Mouse (Mus musculus): ENCODE measurements around the gene Gal3st1.
"Not testable (repeated sequence)": the region's sequence is repeated elsewhere in the genome, so short reads cannot be mapped to it uniquely, and the experiment has no call there.

Gene Gal3st1

GRCm38 (mm10) chr11:3982275-3983209 is 894 bp upstream of the Gal3st1 start:
- no peak for DNase-seq (ENCODE audit: low spot score in 2 of 2)

GRCm38 (mm10) chr11:3983863-3984745 is 668 bp downstream of the Gal3st1 start:
- DNase-seq (ENCODE audit: low spot score in 2 of 2), result no peak

GRCm38 (mm10) chr11:3989748-3990147 is 6.3 kb downstream of the Gal3st1 start:
- DNase-seq (ENCODE audit: low spot score in 2 of 2), result no peak

- no peak for DNase-seq (ENCODE audit: low spot score in 2 of 2)
Measured at GRCm38 (mm10) chr11:3993132-3993531, 9.7 kb downstream of the Gal3st1 start.

GRCm38 (mm10) chr11:3993914-3994313 is 10.5 kb downstream of the Gal3st1 start:
- DNase-seq (ENCODE audit: low spot score in 2 of 2), result no peak

GRCm38 (mm10) chr11:3995511-3995910 is 12.1 kb downstream of the Gal3st1 start:
- no peak for DNase-seq (ENCODE audit: low spot score in 2 of 2)

- no peak for DNase-seq (ENCODE audit: low spot score in 2 of 2)
Measured at GRCm38 (mm10) chr11:3996840-3997239, 13.4 kb downstream of the Gal3st1 start.

- DNase-seq (ENCODE audit: low spot score in 2 of 2), result no peak
Measured at GRCm38 (mm10) chr11:3997978-3998720, 14.7 kb downstream of the Gal3st1 start.

GRCm38 (mm10) chr11:3999547-3999946 is 16.1 kb downstream of the Gal3st1 start:
- no peak for DNase-seq (ENCODE audit: low spot score in 2 of 2)

- DNase-seq (ENCODE audit: low spot score in 2 of 2), result peak; percentile 53 to 59
Measured at GRCm38 (mm10) chr11:4001603-4002002, 18.2 kb downstream of the Gal3st1 start.

GRCm38 (mm10) chr11:4005220-4005805 is 21.9 kb downstream of the Gal3st1 start:
- no peak for DNase-seq (ENCODE audit: low spot score in 2 of 2)

GRCm38 (mm10) chr11:4006462-4006861 is 23.0 kb downstream of the Gal3st1 start:
- no peak for DNase-seq (ENCODE audit: low spot score in 2 of 2)

- no peak for DNase-seq (ENCODE audit: low spot score in 2 of 2)
Measured at GRCm38 (mm10) chr11:4012616-4013015, 29.2 kb downstream of the Gal3st1 start.

GRCm38 (mm10) chr11:4015796-4016195 is 32.4 kb downstream of the Gal3st1 start:
- not testable (repeated sequence) for DNase-seq (ENCODE audit: low spot score in 2 of 2)

GRCm38 (mm10) chr11:4022111-4022510 is 38.7 kb downstream of the Gal3st1 start:
- not testable (repeated sequence) for DNase-seq (ENCODE audit: low spot score in 2 of 2)

GRCm38 (mm10) chr11:4023321-4023720 is 39.9 kb downstream of the Gal3st1 start:
- no peak for DNase-seq (ENCODE audit: low spot score in 2 of 2)

- no peak for DNase-seq (ENCODE audit: low spot score in 2 of 2)
Measured at GRCm38 (mm10) chr11:4027066-4027465, 43.6 kb downstream of the Gal3st1 start.

GRCm38 (mm10) chr11:4027561-4028334 is 44.3 kb downstream of the Gal3st1 start:
- DNase-seq (ENCODE audit: low spot score in 2 of 2), result peak in 1 of 2 experiments; percentile 16

GRCm38 (mm10) chr11:4029343-4029742 is 45.9 kb downstream of the Gal3st1 start:
- DNase-seq (ENCODE audit: low spot score in 2 of 2), result no peak

- DNase-seq (ENCODE audit: low spot score in 2 of 2), result no peak
Measured at GRCm38 (mm10) chr11:4031126-4031941, 47.9 kb downstream of the Gal3st1 start, which contains the start of gene Sec14l4. Sec14l4 (plus strand) TSS chr11:4031462.
